Mouse (Mus musculus): Measurements from ENCODE around the gene 1700012B07Rik.

GRCm38 (mm10) chr11:109816911-109817310 is 10.9 kb downstream of the 1700012B07Rik start:
- TF ChIP-seq CTCF (IDR thresholded peaks at IDR 0.05; ENCODE audit: low read depth) (no peak), EP300 (optimal IDR thresholded peaks at IDR 0.05) (no peak)
